Mouse (Mus musculus): ENCODE data around the gene Ttc21a. TPM values are rescaled to one million over a fixed set of nuclear protein-coding genes. Genes with fewer than 3 reads are reported as not detected.

The Ttc21a gene
- total RNA-seq (2021): 1 to 10 TPM; 1.4 to 1.5 TPM

- intact Hi-C loops (cut with DNase I): no loop called here
- DNase-seq: peak; percentile 95
Measured at GRCm38 (mm10) chr9:119937005-119937773, at the start of gene Ttc21a, which contains the start of gene Gorasp1. Gene Ttc21a (plus strand): TSS chr9:119937606. Gene Gorasp1 (minus strand): TSS chr9:119937565.

GRCm38 (mm10) chr9:119888843-119889246 lies 48.6 kb upstream of the Ttc21a start:
- no peak for DNase-seq
- intact Hi-C loops (cut with DNase I): loop anchor here (10.0 kb wide), 2 partner anchors 84 to 424 kb away; no protein-coding TSS in a partner anchor

GRCm38 (mm10) chr9:119889446-119889845 lies 48.0 kb upstream of the Ttc21a start:
- DNase-seq: no peak
- intact Hi-C loops (cut with DNase I): loop anchor here (10.0 kb wide), 2 partner anchors 85 to 425 kb away; no protein-coding TSS in a partner anchor

- intact Hi-C loops (cut with DNase I): no loop called here
- peak; percentile 22 for DNase-seq
Measured at GRCm38 (mm10) chr9:119890692-119891091, 46.7 kb upstream of the Ttc21a start.

GRCm38 (mm10) chr9:119893881-119894280 lies 43.5 kb upstream of the Ttc21a start:
- intact Hi-C loops (cut with DNase I): no loop called here
- DNase-seq: no peak

- DNase-seq: peak; percentile 97
- intact Hi-C loops (cut with DNase I): no loop called here
Measured at GRCm38 (mm10) chr9:119894339-119895009, 42.9 kb upstream of the Ttc21a start, which contains the start of gene Wdr48. Gene Wdr48 (plus strand): TSS chr9:119894878.

GRCm38 (mm10) chr9:119895040-119895721 lies 42.2 kb upstream of the Ttc21a start:
- DNase-seq: peak; percentile 18
- intact Hi-C loops (cut with DNase I): no loop called here

- intact Hi-C loops (cut with DNase I): no loop called here
- no peak for DNase-seq
Measured at GRCm38 (mm10) chr9:119899446-119899845, 38.0 kb upstream of the Ttc21a start.

- intact Hi-C loops (cut with DNase I): no loop called here
- DNase-seq: no peak
Measured at GRCm38 (mm10) chr9:119902410-119903151, 34.8 kb upstream of the Ttc21a start.

- intact Hi-C loops (cut with DNase I): no loop called here
Measured at GRCm38 (mm10) chr9:119908708-119909107, 28.7 kb upstream of the Ttc21a start.

GRCm38 (mm10) chr9:119909931-119910330 lies 27.5 kb upstream of the Ttc21a start:
- intact Hi-C loops (cut with DNase I): no loop called here
- DNase-seq: no peak

More at GRCm38 (mm10) chr9:119908708-119909107, 28.7 kb upstream of the Ttc21a start:
- no peak for DNase-seq

- intact Hi-C loops (cut with DNase I): no loop called here
- no peak for DNase-seq
Measured at GRCm38 (mm10) chr9:119913087-119913838, 24.1 kb upstream of the Ttc21a start.

- no peak for DNase-seq
- intact Hi-C loops (cut with DNase I): no loop called here
Measured at GRCm38 (mm10) chr9:119919858-119920257, 17.5 kb upstream of the Ttc21a start.

GRCm38 (mm10) chr9:119923462-119923861 lies 13.9 kb upstream of the Ttc21a start:
- intact Hi-C loops (cut with DNase I): no loop called here
- no peak for DNase-seq

- DNase-seq: no peak
- intact Hi-C loops (cut with DNase I): no loop called here
Measured at GRCm38 (mm10) chr9:119925120-119925657, 12.2 kb upstream of the Ttc21a start.

GRCm38 (mm10) chr9:119925729-119926128 lies 11.7 kb upstream of the Ttc21a start:
- DNase-seq: peak; percentile 35
- intact Hi-C loops (cut with DNase I): no loop called here

- intact Hi-C loops (cut with DNase I): no loop called here
Measured at GRCm38 (mm10) chr9:119926497-119926896, 10.9 kb upstream of the Ttc21a start.

GRCm38 (mm10) chr9:119932358-119932757 lies 5.0 kb upstream of the Ttc21a start:
- intact Hi-C loops (cut with DNase I): no loop called here
- DNase-seq: no peak

More at GRCm38 (mm10) chr9:119926497-119926896, 10.9 kb upstream of the Ttc21a start:
- no peak for DNase-seq

GRCm38 (mm10) chr9:119933675-119934074 lies 3.7 kb upstream of the Ttc21a start:
- intact Hi-C loops (cut with DNase I): no loop called here
- DNase-seq: no peak

Measured in left cerebral cortex, postnatal 4 days (tissue).